Comparison of ENCODE assay signal across 26 mouse cellular contexts in genomic region chr15:102209114-102209513, GRCm38 (mm10). TPM values are rescaled to one million over a fixed set of nuclear protein-coding genes. Genes with fewer than 3 reads are reported as not detected.
DNase-seq lines count a peak whose midpoint lies in the region; ATAC-seq lines count a peak whose summit lies in the region.
"Had no signal": no experiment of that assay in that cellular context is flagged by ENCODE, and none has a peak within 500 bp of the region (broad histone marks: within the 10 kb centered on the region; RNA-seq: fewer than 3 reads in every experiment).

No protein-coding gene starts in this region.

- H3K4me2 ChIP-seq in forebrain, embryonic 11.5 days (ENCODE audit: low read depth, low read length, severe bottlenecking), result no peak overlapping the region
- H3K4me2 ChIP-seq in forebrain, embryonic 16.5 days (ENCODE audit: low read length), result no peak overlapping the region
- H3K4me2 ChIP-seq: embryonic facial prominence, embryonic 12.5 days; embryonic facial prominence, embryonic 15.5 days; forebrain, embryonic 12.5 days; forebrain, embryonic 15.5 days; heart, embryonic 13.5 days; hindbrain, embryonic 12.5 days; hindbrain, embryonic 15.5 days had no signal

- no peak overlapping the region for H3K27ac ChIP-seq in forebrain, embryonic 11.5 days (ENCODE audit: low read depth, low read length)
- H3K27ac ChIP-seq in forebrain, embryonic 16.5 days (ENCODE audit: low read length), result no peak overlapping the region
- H3K27ac ChIP-seq: embryonic facial prominence, embryonic 12.5 days; embryonic facial prominence, embryonic 15.5 days; forebrain, embryonic 12.5 days; forebrain, embryonic 15.5 days; heart, adult 2 months; heart, embryonic 10.5 days; heart, embryonic 13.5 days; hindbrain, embryonic 12.5 days; hindbrain, embryonic 15.5 days had no signal

- H3K4me3 ChIP-seq in forebrain, embryonic 11.5 days (ENCODE audit: low read depth, low read length), result no peak overlapping the region
- no peak overlapping the region for H3K4me3 ChIP-seq in forebrain, embryonic 16.5 days (replicated peaks; ENCODE audit: low read length)
- H3K4me3 ChIP-seq: embryonic facial prominence, embryonic 12.5 days; embryonic facial prominence, embryonic 15.5 days; forebrain, embryonic 12.5 days; forebrain, embryonic 15.5 days; heart, adult 2 months; heart, embryonic 10.5 days; heart, embryonic 13.5 days; hindbrain, embryonic 12.5 days; hindbrain, embryonic 15.5 days had no signal

- H3K36me3 ChIP-seq in forebrain, embryonic 11.5 days (ENCODE audit: control insufficient read depth, insufficient read depth, low read length), result peaks cover 9% of the 10 kb centered on the region; the same call in 1 of the 2 replicates
- peaks cover 40% of the 10 kb centered on the region for H3K36me3 ChIP-seq in forebrain, embryonic 16.5 days (ENCODE audit: control insufficient read depth, insufficient read depth)
- peaks cover 23% of the 10 kb centered on the region for H3K36me3 ChIP-seq in splenic B cell, adult 2 months (ENCODE audit: control insufficient read depth, insufficient read depth, low read length, poor library complexity, severe bottlenecking)

- WGBS in forebrain, embryonic 11.5 days, result 93% methylated on average over 8 of the region's 8 CpGs
- 88% methylated on average over 8 of the region's 8 CpGs for WGBS in forebrain, embryonic 16.5 days

- H3K9me3 ChIP-seq in forebrain, embryonic 11.5 days (ENCODE audit: control insufficient read depth, low read length), result no peaks in the 10 kb centered on the region
- H3K9me3 ChIP-seq in forebrain, embryonic 16.5 days (ENCODE audit: control insufficient read depth, low read length), result no peaks in the 10 kb centered on the region
- H3K9me3 ChIP-seq: embryonic facial prominence, embryonic 12.5 days; embryonic facial prominence, embryonic 15.5 days; forebrain, embryonic 12.5 days; forebrain, embryonic 15.5 days; G1E; heart, embryonic 10.5 days; heart, embryonic 13.5 days; hindbrain, embryonic 12.5 days; hindbrain, embryonic 15.5 days had no signal

- ATAC-seq in forebrain, embryonic 11.5 days (replicated peaks; ENCODE audit: low FRiP score), result no peak
- ATAC-seq in forebrain, embryonic 16.5 days, result no peak
- ATAC-seq: forebrain, embryonic 15.5 days; Patski had no signal

- no peak overlapping the region for H3K9ac ChIP-seq in forebrain, embryonic 11.5 days (ENCODE audit: low read length)
- no peak overlapping the region for H3K9ac ChIP-seq in forebrain, embryonic 16.5 days (replicated peaks; ENCODE audit: low read depth, low read length)
- H3K9ac ChIP-seq: embryonic facial prominence, embryonic 12.5 days; embryonic facial prominence, embryonic 15.5 days; forebrain, embryonic 12.5 days; forebrain, embryonic 15.5 days; heart, embryonic 13.5 days; hindbrain, embryonic 12.5 days; hindbrain, embryonic 15.5 days had no signal

- peaks cover 10% of the 10 kb centered on the region for H3K4me1 ChIP-seq in forebrain, embryonic 11.5 days (replicated peaks; ENCODE audit: control insufficient read depth, insufficient read depth, low read length)
- peaks cover 31% of the 10 kb centered on the region for H3K4me1 ChIP-seq in forebrain, embryonic 16.5 days (replicated peaks; ENCODE audit: control insufficient read depth, insufficient read depth, low read length)

- H3K27me3 ChIP-seq in forebrain, embryonic 11.5 days (ENCODE audit: control insufficient read depth, insufficient read depth, low read length), result no peaks in the 10 kb centered on the region
- H3K27me3 ChIP-seq in forebrain, embryonic 16.5 days (replicated peaks; ENCODE audit: control insufficient read depth, insufficient read depth, low read length), result no peaks in the 10 kb centered on the region
- H3K27me3 ChIP-seq in splenic B cell, adult 2 months (ENCODE audit: control insufficient read depth, insufficient read depth, low read length, poor library complexity, severe bottlenecking), result no peaks in the 10 kb centered on the region
- H3K27me3 ChIP-seq: embryonic facial prominence, embryonic 12.5 days; embryonic facial prominence, embryonic 15.5 days; forebrain, embryonic 12.5 days; forebrain, embryonic 15.5 days; heart, embryonic 13.5 days; hindbrain, embryonic 12.5 days; hindbrain, embryonic 15.5 days; Patski had no signal

- DNase-seq in forebrain, embryonic 11.5 days (ENCODE audit: low spot score), result peak; percentile 45
- peak; percentile 32 to 39 for DNase-seq in spleen, postnatal 36 days (ENCODE audit: low spot score in 2 of 2)
- DNase-seq in spleen, postnatal 14 days (ENCODE audit: low spot score in 2 of 2), result no peak
- peak; percentile 39 for DNase-seq in splenic B cell, adult 2 months (ENCODE audit: low read depth, low spot score)
- no peak for DNase-seq in testis, postnatal 14 days (ENCODE audit: low spot score)
- DNase-seq: adrenal gland, adult 2 months; adrenal gland, postnatal 14 days; cerebellum, adult 11 months; cerebellum, adult 2 months; cerebellum, adult 9-11 months; cerebellum, postnatal 25 days; gastrocnemius, postnatal 10 days; gastrocnemius, postnatal 36 days; heart, adult 2 months; heart, postnatal 14 days had no signal

RNA-seq across cellular contexts. Expression of gene Csad, which starts 4.6 kb away (rescaled TPM):
- 38.2 and 39.2 TPM in 2 replicates for polyA plus RNA-seq in forebrain, embryonic 11.5 days (2014; fragmentation: Nextera tagmentation; extraction: Ambion mirVana)
- polyA plus RNA-seq in forebrain, embryonic 16.5 days (2015; fragmentation: Nextera tagmentation; extraction: Ambion mirVana), result 37.8 and 39.6 TPM in 2 replicates

RNA-seq across cellular contexts. Expression of gene Zfp740, which starts 6.1 kb away (rescaled TPM):
- polyA plus RNA-seq in forebrain, embryonic 11.5 days (2014; fragmentation: Nextera tagmentation; extraction: Ambion mirVana), result 79.8 and 80.7 TPM in 2 replicates
- polyA plus RNA-seq in forebrain, embryonic 16.5 days (2015; fragmentation: Nextera tagmentation; extraction: Ambion mirVana), result 84.6 and 93.4 TPM in 2 replicates

RNA-seq across cellular contexts. Expression of gene Itgb7, which starts 22.6 kb away (rescaled TPM):
- 0.76 and 1.1 TPM in 2 replicates for polyA plus RNA-seq in forebrain, embryonic 11.5 days (2014; fragmentation: Nextera tagmentation; extraction: Ambion mirVana)
- 0.73 and 1.0 TPM in 2 replicates for polyA plus RNA-seq in forebrain, embryonic 16.5 days (2015; fragmentation: Nextera tagmentation; extraction: Ambion mirVana)

RNA-seq across cellular contexts. Expression of gene Rarg, which starts 48.2 kb away (rescaled TPM):
- polyA plus RNA-seq in forebrain, embryonic 11.5 days (2014; fragmentation: Nextera tagmentation; extraction: Ambion mirVana), result 19.3 and 19.7 TPM in 2 replicates
- polyA plus RNA-seq in forebrain, embryonic 16.5 days (2015; fragmentation: Nextera tagmentation; extraction: Ambion mirVana), result 6.4 and 8.0 TPM in 2 replicates

RNA-seq across cellular contexts. Expression of gene Soat2, which starts 58.8 kb away (rescaled TPM):
- polyA plus RNA-seq in forebrain, embryonic 11.5 days (2014; fragmentation: Nextera tagmentation; extraction: Ambion mirVana), result not detected in 2 replicates
- polyA plus RNA-seq in forebrain, embryonic 16.5 days (2015; fragmentation: Nextera tagmentation; extraction: Ambion mirVana), result not detected in 2 replicates
- polyA plus RNA-seq: cerebellum, adult 2 months; forebrain, embryonic 15.5 days had no signal

Comparison
In these comparisons a context has a peak if more than half of its experiments do, and no peak if none do; other contexts are left out.
1. DNase-seq: peak in forebrain, embryonic 11.5 days (single experiment), spleen, postnatal 36 days (2 of 2) and splenic B cell, adult 2 months (single experiment); none in spleen, postnatal 14 days (0 of 2) and testis, postnatal 14 days (single experiment).